Mouse (Mus musculus): Measurements from ENCODE around the gene Clec2l. TPM values are rescaled to one million over a fixed set of nuclear protein-coding genes. Genes with fewer than 3 reads are reported as not detected.

Clec2l gene
- total and polyA plus RNA-seq, 2 experiments: not detected

DNA sequence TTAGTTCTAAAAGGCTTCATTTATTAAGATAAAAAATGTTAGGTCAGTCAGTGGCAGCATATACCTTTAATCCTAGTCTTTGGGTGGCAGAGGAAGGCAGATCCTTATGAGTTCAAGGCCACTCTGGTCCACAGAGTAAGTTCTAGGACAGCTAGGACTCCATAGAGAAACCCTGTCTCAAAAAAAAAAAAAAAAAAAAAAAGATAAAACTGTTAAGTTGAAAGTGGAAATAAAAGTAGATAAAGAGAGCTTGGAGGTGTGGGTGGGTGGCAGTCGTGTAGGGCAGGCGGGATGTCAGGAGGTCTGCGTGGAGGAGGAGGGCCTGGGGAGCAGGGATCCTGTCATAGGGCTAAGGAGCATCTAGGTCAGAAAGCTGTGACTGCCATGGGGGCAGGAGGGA is 9.1 kb downstream of the Clec2l start:
- DNase-seq (ENCODE audit: extremely low read depth, low read depth, low spot score): no peak
- Histone ChIP-seq H3K79me2 (ENCODE audit: control insufficient read depth, insufficient read depth, low read length) (no peaks in the 10 kb centered on the region), H3K9ac (ENCODE audit: low read depth, low read length) (no peak overlapping the region), H3K4me3 (ENCODE audit: insufficient read depth, low read depth, low read length) (no peak overlapping the region), H3K36me3 (ENCODE audit: control insufficient read depth, insufficient read depth, low read length) (no peaks in the 10 kb centered on the region), H3K27me3 (ENCODE audit: control insufficient read depth, insufficient read depth, low read length) (no peaks in the 10 kb centered on the region), H3K27ac (replicated peaks; ENCODE audit: insufficient read depth, low read depth, low read length) (no peak overlapping the region), H3K4me1 (ENCODE audit: control insufficient read depth, insufficient read depth, low read length) (no peaks in the 10 kb centered on the region)
- WGBS: 85% methylated on average over 3 of the region's 3 CpGs
- TF ChIP-seq CTCF (IDR thresholded peaks at IDR 0.05; ENCODE audit: low read depth, low read length): no peak

- Histone ChIP-seq H3K27ac (replicated peaks; ENCODE audit: insufficient read depth, low read depth, low read length) (no peak overlapping the region), H3K9ac (ENCODE audit: low read depth, low read length) (no peak overlapping the region), H3K36me3 (ENCODE audit: control insufficient read depth, insufficient read depth, low read length) (no peaks in the 10 kb centered on the region), H3K79me2 (ENCODE audit: control insufficient read depth, insufficient read depth, low read length) (no peaks in the 10 kb centered on the region), H3K27me3 (ENCODE audit: control insufficient read depth, insufficient read depth, low read length) (no peaks in the 10 kb centered on the region; the same call in 1 of the 2 replicates), H3K4me1 (ENCODE audit: control insufficient read depth, insufficient read depth, low read length) (no peaks in the 10 kb centered on the region), H3K4me3 (ENCODE audit: insufficient read depth, low read depth, low read length) (no peak overlapping the region)
- no peak for DNase-seq (ENCODE audit: extremely low read depth, low read depth, low spot score)
- 64% methylated on average over 6 of the region's 6 CpGs for WGBS
- no peak for TF ChIP-seq POLR2A (IDR thresholded peaks at IDR 0.05; ENCODE audit: extremely low read depth, insufficient read depth, low read length)
- no peak for TF ChIP-seq CTCF (IDR thresholded peaks at IDR 0.05; ENCODE audit: low read depth, low read length)
These were observed 13.3 kb downstream of the Clec2l start for GRCm38 (mm10) chr6:38676217-38676616.

DNA sequence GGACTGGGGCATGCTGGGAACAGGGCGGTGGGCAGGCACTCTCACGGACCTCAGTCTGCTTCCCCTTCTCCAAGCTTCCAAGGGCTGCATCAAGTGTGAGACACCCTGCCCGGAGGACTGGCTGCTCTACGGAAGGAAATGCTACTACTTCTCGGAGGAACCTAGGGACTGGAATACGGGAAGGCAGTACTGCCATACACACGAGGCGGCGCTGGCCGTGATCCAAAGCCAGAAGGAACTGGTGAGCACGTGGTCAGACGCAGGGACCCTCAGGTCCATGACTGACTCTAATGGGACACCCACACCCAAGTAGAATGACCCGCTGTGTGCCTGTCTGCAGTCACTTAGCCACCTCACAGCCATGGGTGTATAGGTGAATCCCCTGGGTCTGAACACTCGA is 13.9 kb downstream of the Clec2l start:
- TF ChIP-seq POLR2A (IDR thresholded peaks at IDR 0.05; ENCODE audit: extremely low read depth, insufficient read depth, low read length) (no peak), CTCF (IDR thresholded peaks at IDR 0.05; ENCODE audit: low read depth, low read length) (no peak)
- H3K36me3 ChIP-seq (ENCODE audit: control insufficient read depth, insufficient read depth, low read length): no peaks in the 10 kb centered on the region
- WGBS: 73% methylated on average over 14 of the region's 14 CpGs

GRCm38 (mm10) chr6:38677629-38678028 is 14.8 kb downstream of the Clec2l start:
- WGBS: 75% methylated on average over 9 of the region's 9 CpGs
- Histone ChIP-seq H3K36me3 (ENCODE audit: control insufficient read depth, insufficient read depth, low read length) (no peaks in the 10 kb centered on the region), H3K27me3 (ENCODE audit: control insufficient read depth, insufficient read depth, low read length) (no peaks in the 10 kb centered on the region; the same call in 1 of the 2 replicates), H3K4me1 (ENCODE audit: control insufficient read depth, insufficient read depth, low read length) (no peaks in the 10 kb centered on the region), H3K27ac (replicated peaks; ENCODE audit: insufficient read depth, low read depth, low read length) (no peak overlapping the region), H3K4me3 (ENCODE audit: insufficient read depth, low read depth, low read length) (no peak overlapping the region), H3K79me2 (ENCODE audit: control insufficient read depth, insufficient read depth, low read length) (no peaks in the 10 kb centered on the region), H3K9ac (ENCODE audit: low read depth, low read length) (no peak overlapping the region)
- DNase-seq (ENCODE audit: extremely low read depth, low read depth, low spot score): no peak
- TF ChIP-seq CTCF (IDR thresholded peaks at IDR 0.05; ENCODE audit: low read depth, low read length): no peak
- no peak for TF ChIP-seq POLR2A (IDR thresholded peaks at IDR 0.05; ENCODE audit: extremely low read depth, insufficient read depth, low read length)

More for the DNA sequence above, 13.9 kb downstream of the Clec2l start:
- no peaks in the 10 kb centered on the region for H3K79me2 ChIP-seq (ENCODE audit: control insufficient read depth, insufficient read depth, low read length)
- DNase-seq (ENCODE audit: extremely low read depth, low read depth, low spot score): no peak
- H3K4me3 ChIP-seq (ENCODE audit: insufficient read depth, low read depth, low read length): no peak overlapping the region
- no peaks in the 10 kb centered on the region for H3K4me1 ChIP-seq (ENCODE audit: control insufficient read depth, insufficient read depth, low read length)
- no peaks in the 10 kb centered on the region; the same call in 1 of the 2 replicates for H3K27me3 ChIP-seq (ENCODE audit: control insufficient read depth, insufficient read depth, low read length)
- H3K9ac ChIP-seq (ENCODE audit: low read depth, low read length): no peak overlapping the region
- no peak overlapping the region for H3K27ac ChIP-seq (replicated peaks; ENCODE audit: insufficient read depth, low read depth, low read length)

- Histone ChIP-seq H3K27me3 (ENCODE audit: control insufficient read depth, insufficient read depth, low read length) (no peaks in the 10 kb centered on the region; the same call in 1 of the 2 replicates), H3K27ac (replicated peaks; ENCODE audit: insufficient read depth, low read depth, low read length) (no peak overlapping the region), H3K79me2 (ENCODE audit: control insufficient read depth, insufficient read depth, low read length) (no peaks in the 10 kb centered on the region), H3K4me3 (ENCODE audit: insufficient read depth, low read depth, low read length) (no peak overlapping the region), H3K9ac (ENCODE audit: low read depth, low read length) (no peak overlapping the region), H3K36me3 (ENCODE audit: control insufficient read depth, insufficient read depth, low read length) (no peaks in the 10 kb centered on the region), H3K4me1 (ENCODE audit: control insufficient read depth, insufficient read depth, low read length) (no peaks in the 10 kb centered on the region)
- TF ChIP-seq POLR2A (IDR thresholded peaks at IDR 0.05; ENCODE audit: extremely low read depth, insufficient read depth, low read length) (no peak), CTCF (IDR thresholded peaks at IDR 0.05; ENCODE audit: low read depth, low read length) (no peak)
- no peak for DNase-seq (ENCODE audit: extremely low read depth, low read depth, low spot score)
- WGBS: 58% methylated on average over 2 of the region's 2 CpGs
These were observed 19.7 kb downstream of the Clec2l start for GRCm38 (mm10) chr6:38682532-38682931.

- H3K27ac ChIP-seq (replicated peaks; ENCODE audit: insufficient read depth, low read depth, low read length): no peak overlapping the region
- H3K4me1 ChIP-seq (ENCODE audit: control insufficient read depth, insufficient read depth, low read length): no peaks in the 10 kb centered on the region
- no peak overlapping the region for H3K4me3 ChIP-seq (ENCODE audit: insufficient read depth, low read depth, low read length)
- DNase-seq (ENCODE audit: extremely low read depth, low read depth, low spot score): no peak
- H3K36me3 ChIP-seq (ENCODE audit: control insufficient read depth, insufficient read depth, low read length): no peaks in the 10 kb centered on the region; the same call in 1 of the 2 replicates
- H3K9ac ChIP-seq (ENCODE audit: low read depth, low read length): no peak overlapping the region
- no peaks in the 10 kb centered on the region for H3K27me3 ChIP-seq (ENCODE audit: control insufficient read depth, insufficient read depth, low read length)
- WGBS: 74% methylated on average over 11 of the region's 11 CpGs
- H3K79me2 ChIP-seq (ENCODE audit: control insufficient read depth, insufficient read depth, low read length): no peaks in the 10 kb centered on the region
- peak; percentile 61 for TF ChIP-seq CTCF (IDR thresholded peaks at IDR 0.05; ENCODE audit: low read depth, low read length)
- TF ChIP-seq POLR2A (IDR thresholded peaks at IDR 0.05; ENCODE audit: extremely low read depth, insufficient read depth, low read length): no peak
These were observed 24.3 kb downstream of the Clec2l start for GRCm38 (mm10) chr6:38687216-38687615.

Data from liver, adult 2 months (tissue).